Mouse (Mus musculus): ENCODE data around the gene Gm45062. TPM values are rescaled to one million over a fixed set of nuclear protein-coding genes. Genes with fewer than 3 reads are reported as not detected.

Gene Gm45062
- polyA plus RNA-seq, 1 experiment from 2014 or later, result 23.0 TPM

GRCm38 (mm10) chr6:8376351-8376750, 117.1 kb downstream of the Gm45062 start:
- no peak for ATAC-seq
- no peak overlapping the region for H3K9ac ChIP-seq
- H3K4me3 ChIP-seq, result no peak overlapping the region
- H3K9me3 ChIP-seq (replicated peaks), result no peaks in the 10 kb centered on the region
- peaks cover 8% of the 10 kb centered on the region for H3K4me1 ChIP-seq
- H3K4me2 ChIP-seq, result no peak overlapping the region
- H3K27me3 ChIP-seq, result no peaks in the 10 kb centered on the region
- H3K36me3 ChIP-seq (ENCODE audit: poor library complexity, severe bottlenecking), result peaks cover 12% of the 10 kb centered on the region
- WGBS, result 94% methylated on average over 5 of the region's 5 CpGs
- H3K27ac ChIP-seq, result no peak overlapping the region

- H3K9me3 ChIP-seq (replicated peaks), result no peaks in the 10 kb centered on the region
- no peak overlapping the region for H3K4me3 ChIP-seq
- peaks cover 8% of the 10 kb centered on the region for H3K4me1 ChIP-seq
- no peak for ATAC-seq
- H3K4me2 ChIP-seq, result no peak overlapping the region
- H3K36me3 ChIP-seq (ENCODE audit: poor library complexity, severe bottlenecking), result peaks cover 12% of the 10 kb centered on the region
- H3K9ac ChIP-seq, result no peak overlapping the region
- 94% methylated on average over 8 of the region's 8 CpGs for WGBS
- no peak overlapping the region for H3K27ac ChIP-seq
- H3K27me3 ChIP-seq, result no peaks in the 10 kb centered on the region
Measured at GRCm38 (mm10) chr6:8377667-8378066, 118.4 kb downstream of the Gm45062 start.

- H3K4me2 ChIP-seq, result no peak overlapping the region
- H3K36me3 ChIP-seq (ENCODE audit: poor library complexity, severe bottlenecking), result no peaks in the 10 kb centered on the region
- H3K27ac ChIP-seq, result no peak overlapping the region
- no peak for ATAC-seq
- 94% methylated on average over 2 of the region's 2 CpGs for WGBS
- no peaks in the 10 kb centered on the region for H3K4me1 ChIP-seq
- H3K9ac ChIP-seq, result no peak overlapping the region
- H3K27me3 ChIP-seq, result no peaks in the 10 kb centered on the region
- H3K4me3 ChIP-seq, result no peak overlapping the region
- no peaks in the 10 kb centered on the region for H3K9me3 ChIP-seq (replicated peaks)
Measured at GRCm38 (mm10) chr6:8389307-8389706, 130.1 kb downstream of the Gm45062 start.

GRCm38 (mm10) chr6:8390296-8390695, 131.0 kb downstream of the Gm45062 start:
- H3K4me1 ChIP-seq, result peaks cover 4% of the 10 kb centered on the region

GRCm38 (mm10) chr6:8390935-8391334, 131.7 kb downstream of the Gm45062 start:
- H3K4me2 ChIP-seq, result no peak overlapping the region
- H3K27me3 ChIP-seq, result no peaks in the 10 kb centered on the region
- no peak for ATAC-seq
- H3K4me3 ChIP-seq, result no peak overlapping the region
- H3K4me1 ChIP-seq, result peaks cover 4% of the 10 kb centered on the region
- no peaks in the 10 kb centered on the region for H3K36me3 ChIP-seq (ENCODE audit: poor library complexity, severe bottlenecking)
- H3K9me3 ChIP-seq (replicated peaks), result no peaks in the 10 kb centered on the region
- no peak overlapping the region for H3K27ac ChIP-seq
- H3K9ac ChIP-seq, result no peak overlapping the region
- WGBS, result 72% methylated on average over 2 of the region's 2 CpGs

More at GRCm38 (mm10) chr6:8390296-8390695, 131.0 kb downstream of the Gm45062 start:
- WGBS, result 95% methylated on average over 6 of the region's 6 CpGs
- no peak for ATAC-seq
- no peak overlapping the region for H3K27ac ChIP-seq
- no peak overlapping the region for H3K9ac ChIP-seq
- no peaks in the 10 kb centered on the region for H3K27me3 ChIP-seq
- no peak overlapping the region for H3K4me2 ChIP-seq
- H3K36me3 ChIP-seq (ENCODE audit: poor library complexity, severe bottlenecking), result no peaks in the 10 kb centered on the region
- no peak overlapping the region for H3K4me3 ChIP-seq
- no peaks in the 10 kb centered on the region for H3K9me3 ChIP-seq (replicated peaks)

- 90% methylated on average over 4 of the region's 4 CpGs for WGBS
- Histone ChIP-seq H3K27me3 (no peaks in the 10 kb centered on the region), H3K4me2 (no peak overlapping the region), H3K36me3 (ENCODE audit: poor library complexity, severe bottlenecking) (no peaks in the 10 kb centered on the region), H3K9ac (no peak overlapping the region), H3K9me3 (replicated peaks) (no peaks in the 10 kb centered on the region), H3K27ac (no peak overlapping the region), H3K4me1 (peaks cover 7% of the 10 kb centered on the region), H3K4me3 (no peak overlapping the region)
- no peak for ATAC-seq
Measured at GRCm38 (mm10) chr6:8393029-8393428, 133.8 kb downstream of the Gm45062 start.

- Histone ChIP-seq H3K27me3 (no peaks in the 10 kb centered on the region), H3K36me3 (ENCODE audit: poor library complexity, severe bottlenecking) (no peaks in the 10 kb centered on the region), H3K27ac (no peak overlapping the region), H3K9ac (no peak overlapping the region), H3K9me3 (replicated peaks) (no peaks in the 10 kb centered on the region), H3K4me1 (peaks cover 7% of the 10 kb centered on the region), H3K4me2 (no peak overlapping the region), H3K4me3 (no peak overlapping the region)
- ATAC-seq, result no peak
Measured at GRCm38 (mm10) chr6:8394044-8394443, 134.8 kb downstream of the Gm45062 start.

GRCm38 (mm10) chr6:8395061-8395460, 135.8 kb downstream of the Gm45062 start:
- Histone ChIP-seq H3K9ac (no peak overlapping the region), H3K27ac (no peak overlapping the region), H3K4me1 (peaks cover 10% of the 10 kb centered on the region), H3K4me3 (no peak overlapping the region), H3K4me2 (no peak overlapping the region), H3K36me3 (ENCODE audit: poor library complexity, severe bottlenecking) (no peaks in the 10 kb centered on the region), H3K9me3 (replicated peaks) (no peaks in the 10 kb centered on the region), H3K27me3 (no peaks in the 10 kb centered on the region)
- ATAC-seq, result no peak
- WGBS, result 33% methylated on average over 4 of the region's 4 CpGs

- peaks cover 17% of the 10 kb centered on the region for H3K4me1 ChIP-seq
- no peak overlapping the region for H3K27ac ChIP-seq
- no peaks in the 10 kb centered on the region for H3K36me3 ChIP-seq (ENCODE audit: poor library complexity, severe bottlenecking)
- no peaks in the 10 kb centered on the region for H3K9me3 ChIP-seq (replicated peaks)
- ATAC-seq, result no peak; the same call in 1 of the 2 replicates
- no peak overlapping the region for H3K4me2 ChIP-seq
- no peak overlapping the region for H3K9ac ChIP-seq
- no peak overlapping the region for H3K4me3 ChIP-seq
- H3K27me3 ChIP-seq, result no peaks in the 10 kb centered on the region
- 79% methylated on average over 7 of the region's 7 CpGs for whole genome bisulfite sequencing
Measured at GRCm38 (mm10) chr6:8397252-8397651, 138.0 kb downstream of the Gm45062 start.

GRCm38 (mm10) chr6:8399710-8400109, 140.5 kb downstream of the Gm45062 start:
- Histone ChIP-seq H3K4me3 (no peak overlapping the region), H3K27me3 (no peaks in the 10 kb centered on the region), H3K9ac (no peak overlapping the region), H3K27ac (no peak overlapping the region), H3K9me3 (replicated peaks) (no peaks in the 10 kb centered on the region), H3K36me3 (ENCODE audit: poor library complexity, severe bottlenecking) (no peaks in the 10 kb centered on the region), H3K4me2 (no peak overlapping the region), H3K4me1 (peaks cover 17% of the 10 kb centered on the region)
- peak; percentile 50; the same call in 1 of the 2 replicates for ATAC-seq
- 18% methylated on average over 1 of the region's 1 CpGs for WGBS

- no peaks in the 10 kb centered on the region for H3K9me3 ChIP-seq (replicated peaks)
- H3K27ac ChIP-seq, result no peak overlapping the region
- no peaks in the 10 kb centered on the region for H3K36me3 ChIP-seq (ENCODE audit: poor library complexity, severe bottlenecking)
- no peak overlapping the region for H3K4me3 ChIP-seq
- no peak overlapping the region for H3K9ac ChIP-seq
- ATAC-seq, result no peak
- no peaks in the 10 kb centered on the region for H3K27me3 ChIP-seq
- peaks cover 10% of the 10 kb centered on the region for H3K4me1 ChIP-seq
- no peak overlapping the region for H3K4me2 ChIP-seq
- WGBS, result 96% methylated on average over 5 of the region's 5 CpGs
Measured at GRCm38 (mm10) chr6:8403127-8403526, 143.9 kb downstream of the Gm45062 start.

GRCm38 (mm10) chr6:8405844-8406243, 146.6 kb downstream of the Gm45062 start:
- no peaks in the 10 kb centered on the region for H3K27me3 ChIP-seq
- H3K9ac ChIP-seq, result no peak overlapping the region
- H3K4me2 ChIP-seq, result no peak overlapping the region
- 92% methylated on average over 5 of the region's 5 CpGs for WGBS
- H3K4me1 ChIP-seq, result no peaks in the 10 kb centered on the region
- no peaks in the 10 kb centered on the region for H3K9me3 ChIP-seq (replicated peaks)
- no peak overlapping the region for H3K27ac ChIP-seq
- no peak for ATAC-seq
- no peak overlapping the region for H3K4me3 ChIP-seq
- H3K36me3 ChIP-seq (ENCODE audit: poor library complexity, severe bottlenecking), result no peaks in the 10 kb centered on the region

- no peak for ATAC-seq
- Histone ChIP-seq H3K9ac (no peak overlapping the region), H3K27ac (no peak overlapping the region), H3K27me3 (no peaks in the 10 kb centered on the region), H3K4me2 (no peak overlapping the region), H3K4me1 (peaks cover 8% of the 10 kb centered on the region), H3K9me3 (replicated peaks) (no peaks in the 10 kb centered on the region), H3K4me3 (no peak overlapping the region), H3K36me3 (ENCODE audit: poor library complexity, severe bottlenecking) (no peaks in the 10 kb centered on the region)
- 83% methylated on average over 2 of the region's 2 CpGs for WGBS
Measured at GRCm38 (mm10) chr6:8408332-8408731, 149.1 kb downstream of the Gm45062 start.
